In genomic region chr4:133058123-133058453, GRCm38 (mm10) we compare ENCODE assay signal across 8 mouse cellular contexts. TPM values are rescaled to one million over a fixed set of nuclear protein-coding genes. Genes with fewer than 3 reads are reported as not detected.
DNase-seq lines count a peak whose midpoint lies in the region; ATAC-seq and TF ChIP-seq lines count a peak whose summit lies in the region.
"Had no signal": no experiment of that assay in that cellular context is flagged by ENCODE, and none has a peak within 500 bp of the region (broad histone marks: within the 10 kb centered on the region; RNA-seq: fewer than 3 reads in every experiment).

No protein-coding gene starts in this region.

- H3K27ac ChIP-seq in kidney, embryonic 15.5 days: peak overlapping the region; percentile 94
- peak overlapping the region; percentile 64 for H3K27ac ChIP-seq in brown adipose tissue, adult 24 weeks (replicated peaks; ENCODE audit: low read depth, low read length)
- H3K27ac ChIP-seq in liver, embryonic 11.5 days (ENCODE audit: low read depth, low read length): peak overlapping the region; percentile 92

- no peak for DNase-seq in kidney, adult 9 months
- no peak for DNase-seq in liver, embryonic 11.5 days (ENCODE audit: low spot score)
- DNase-seq in cerebellum, adult 9-10 months: no peak
- no peak for DNase-seq in left cerebral cortex, postnatal 4 days
- DNase-seq: midbrain, embryonic 14.5 days had no signal

- H3K4me3 ChIP-seq in kidney, embryonic 15.5 days (replicated peaks): no peak overlapping the region
- peak overlapping the region; percentile 68 for H3K4me3 ChIP-seq in E14TG2a.4 (replicated peaks; ENCODE audit: low read length)
- H3K4me3 ChIP-seq in brown adipose tissue, adult 24 weeks (ENCODE audit: insufficient read depth, low read depth, low read length): no peak overlapping the region
- H3K4me3 ChIP-seq in liver, embryonic 11.5 days (ENCODE audit: low read depth, low read length): peak overlapping the region; percentile 29

- H3K9me3 ChIP-seq in kidney, embryonic 15.5 days (replicated peaks): no peaks in the 10 kb centered on the region
- no peaks in the 10 kb centered on the region for H3K9me3 ChIP-seq in E14TG2a.4 (ENCODE audit: low read length)
- no peaks in the 10 kb centered on the region for H3K9me3 ChIP-seq in liver, embryonic 11.5 days (ENCODE audit: control insufficient read depth, low read length)

- no peak for ATAC-seq in kidney, embryonic 15.5 days (replicated peaks; ENCODE audit: low FRiP score)
- no peak for ATAC-seq in liver, embryonic 11.5 days (replicated peaks; ENCODE audit: low FRiP score)

- peaks cover 70% of the 10 kb centered on the region for H3K4me1 ChIP-seq in kidney, embryonic 15.5 days
- H3K4me1 ChIP-seq in E14TG2a.4 (replicated peaks; ENCODE audit: low read depth, low read length): peaks cover 92% of the 10 kb centered on the region
- H3K4me1 ChIP-seq in brown adipose tissue, adult 24 weeks (ENCODE audit: control insufficient read depth, insufficient read depth, insufficient read length, low read length): peaks cover 18% of the 10 kb centered on the region
- H3K4me1 ChIP-seq in liver, embryonic 11.5 days (replicated peaks; ENCODE audit: control insufficient read depth, insufficient read depth, low read length): peaks cover 59% of the 10 kb centered on the region

- TF ChIP-seq CTCF in E14TG2a.4 (conservative IDR thresholded peaks at IDR 0.05; ENCODE audit: low read length): no peak

- intact Hi-C loops in left cerebral cortex, postnatal 4 days (cut with DNase I): no loop called here

- H3K36me3 ChIP-seq in kidney, embryonic 15.5 days: peaks cover 48% of the 10 kb centered on the region
- peaks cover 83% of the 10 kb centered on the region for H3K36me3 ChIP-seq in E14TG2a.4 (ENCODE audit: insufficient read depth, low read length)
- H3K36me3 ChIP-seq in liver, embryonic 11.5 days (ENCODE audit: control insufficient read depth, insufficient read depth, low read length): peaks cover 26% of the 10 kb centered on the region

- H3K27me3 ChIP-seq in kidney, embryonic 15.5 days: no peaks in the 10 kb centered on the region
- no peaks in the 10 kb centered on the region for H3K27me3 ChIP-seq in E14TG2a.4 (ENCODE audit: insufficient read depth, low read length)
- no peaks in the 10 kb centered on the region for H3K27me3 ChIP-seq in liver, embryonic 11.5 days (replicated peaks; ENCODE audit: control insufficient read depth, insufficient read depth, low read length)

- peak overlapping the region; percentile 42 for H3K4me2 ChIP-seq in kidney, embryonic 15.5 days
- peak overlapping the region; percentile 71 for H3K4me2 ChIP-seq in liver, embryonic 11.5 days

- WGBS in kidney, embryonic 15.5 days: 80% methylated on average over 4 of the region's 4 CpGs
- 61% methylated on average over 4 of the region's 4 CpGs for WGBS in liver, embryonic 11.5 days

- no peak overlapping the region for H3K9ac ChIP-seq in kidney, embryonic 15.5 days
- H3K9ac ChIP-seq in liver, embryonic 11.5 days (ENCODE audit: low read depth, low read length): peak overlapping the region; percentile 36

RNA-seq across cellular contexts. Expression of gene Ahdc1, which starts 47.0 kb away (rescaled TPM):
- polyA plus RNA-seq in kidney, embryonic 15.5 days (2015; fragmentation: Nextera tagmentation; extraction: Ambion mirVana): 7.4 and 10.1 TPM in 2 replicates
- 16.4 and 26.1 TPM in 2 replicates for polyA plus RNA-seq in brown adipose tissue, adult 24 weeks (2012; ENCODE audit: insufficient read depth, insufficient read length, missing spikeins)
- 5.1 and 6.1 TPM in 2 replicates for polyA plus RNA-seq in liver, embryonic 11.5 days (2014; fragmentation: Nextera tagmentation; extraction: Ambion mirVana)
- total RNA-seq in left cerebral cortex, postnatal 4 days (2021): 100 to 1,000 TPM in 1 of 2 experiments, 10 to 100 TPM in 1; 94.1 to 102 TPM

Comparison
In these comparisons a context has a peak if more than half of its experiments do, and no peak if none do; other contexts are left out.
1. H3K4me3 ChIP-seq: peak in E14TG2a.4 (single experiment) and liver, embryonic 11.5 days (single experiment); none in kidney, embryonic 15.5 days (single experiment) and brown adipose tissue, adult 24 weeks (single experiment).
2. Peak in every context shown above with its lines, with median percentiles within 50 percentile points of each other: H3K27ac ChIP-seq.